Mouse (Mus musculus) heart, embryonic 15.5 days (tissue): ENCODE measurements around the gene Scgb1b7. TPM values are rescaled to one million over a fixed set of nuclear protein-coding genes. Genes with fewer than 3 reads are reported as not detected.
"Not testable (repeated sequence)": the region's sequence is repeated elsewhere in the genome, so short reads cannot be mapped to it uniquely, and the experiment has no call there.

Experiments used
- ATAC-seq: fragments of 200-750 bp; cut with Nextera tagmentation; replicated peaks from 2 replicates; pipeline ENCODE4 v1.8.0; 2017; ENCODE audit warnings: low read depth, moderate TSS enrichment; ENCODE audit not compliant: insufficient number of reproducible peaks, insufficient read depth, low FRiP score
- H3K27ac ChIP-seq: fragments of 300-500 bp; sonication (generic); 2 replicates; pipeline ENCODE4 v1.5.1; 2015; ENCODE audit warnings: mild to moderate bottlenecking, inconsistent platforms
- H3K27me3 ChIP-seq: fragments of 300-500 bp; sonication (generic); 2 replicates; pipeline ENCODE4 v1.6.1; 2015; ENCODE audit warnings: inconsistent platforms
- H3K36me3 ChIP-seq: fragments of 300-500 bp; sonication (generic); 2 replicates; pipeline ENCODE4 v1.6.1; 2015; ENCODE audit warnings: mild to moderate bottlenecking, inconsistent platforms
- H3K4me1 ChIP-seq: fragments of 300-500 bp; sonication (generic); replicated peaks from 2 replicates; pipeline ENCODE4 v1.6.1; 2015; ENCODE audit warnings: inconsistent platforms
- H3K4me2 ChIP-seq: fragments of 300-500 bp; sonication (generic); 2 replicates; pipeline ENCODE4 v1.6.1; 2015; ENCODE audit warnings: inconsistent platforms, mild to moderate bottlenecking, moderate library complexity
- H3K4me3 ChIP-seq: fragments of 300-500 bp; sonication (generic); 2 replicates; pipeline ENCODE4 v1.5.1; 2015; ENCODE audit warnings: mild to moderate bottlenecking, inconsistent platforms
- H3K9ac ChIP-seq: fragments of 300-500 bp; sonication (generic); 2 replicates; pipeline ENCODE4 v1.6.1; 2015; ENCODE audit warnings: mild to moderate bottlenecking, inconsistent platforms
- H3K9me3 ChIP-seq: fragments of 300-500 bp; sonication (generic); replicated peaks from 2 replicates; pipeline ENCODE4 v1.6.1; 2016; ENCODE audit warnings: inconsistent platforms
- WGBS: fragments of 180-500 bp; shearing (Covaris S2); methylation state at CpG from one replicate; pipeline ENCODE4 v1.1.7; 2015; ENCODE audit warnings: mixed read lengths; 5-methylcytosine and 5-hydroxymethylcytosine counted together
- polyA plus RNA-seq: library from polyadenylated mRNA; unstranded; fragments of >200 nt; fragmentation: Nextera tagmentation; extraction: Ambion mirVana; gene quantifications from 2 replicates; pipeline ENCODE4 v1.2.1, GENCODE M21; 2015

Scgb1b7 gene
- polyA plus RNA-seq = not detected in 2 replicates

GRCm38 (mm10) chr7:31712365-31712764, at the start of gene Scgb1b7:
Gene Scgb1b7 (plus strand): TSS chr7:31712665.
- not testable (repeated sequence) for H3K4me3 ChIP-seq, H3K27me3 ChIP-seq, ATAC-seq, H3K9me3 ChIP-seq, H3K4me1 ChIP-seq, H3K36me3 ChIP-seq, H3K27ac ChIP-seq, H3K4me2 ChIP-seq, H3K9ac ChIP-seq
- 50% methylated on average over 4 of the region's 5 CpGs for WGBS

GRCm38 (mm10) chr7:31705657-31706056, 6.8 kb upstream of the Scgb1b7 start, which contains the start of gene Scgb2b7:
Gene Scgb2b7 (minus strand): TSS chr7:31705757.
- H3K9ac ChIP-seq, H3K4me3 ChIP-seq, H3K27me3 ChIP-seq, ATAC-seq, H3K27ac ChIP-seq, H3K9me3 ChIP-seq, H3K4me1 ChIP-seq, H3K36me3 ChIP-seq, H3K4me2 ChIP-seq: not testable (repeated sequence)

Other genes starting within 250 kb of the Scgb1b7 start
- gene Scgb2b7, start 6.9 kb upstream of the Scgb1b7 start, polyA plus RNA-seq = not detected in 2 replicates